25 mouse cellular contexts compared by ENCODE assay signal in genomic region chr15:97807867-97808266, GRCm38 (mm10).
"Had no signal": no experiment of that assay in that cellular context is flagged by ENCODE, and none has a peak within 500 bp of the region (broad histone marks: within the 10 kb centered on the region; RNA-seq: fewer than 3 reads in every experiment).

No protein-coding gene starts in this region.

- H3K27ac ChIP-seq: heart, adult 2 months; heart, embryonic 13.5 days; heart, embryonic 15.5 days; hindbrain, embryonic 12.5 days; hindbrain, embryonic 14.5 days; kidney, embryonic 15.5 days; kidney, postnatal 0 days; limb, embryonic 13.5 days; limb, embryonic 15.5 days; liver, embryonic 12.5 days; liver, embryonic 14.5 days had no signal

- H3K4me1 ChIP-seq: liver, embryonic 12.5 days had no signal

- H3K9me3 ChIP-seq: heart, embryonic 13.5 days; heart, embryonic 15.5 days; hindbrain, embryonic 10.5 days; hindbrain, embryonic 12.5 days; kidney, embryonic 15.5 days; limb, embryonic 13.5 days; limb, embryonic 15.5 days; liver, embryonic 12.5 days had no signal

- DNase-seq: gastrocnemius, postnatal 14 days; gastrocnemius, postnatal 36 days; heart, adult 2 months; heart, postnatal 4 days; kidney, adult 11 months; kidney, adult 2 months; kidney, adult 9 months; kidney, postnatal 14 days; kidney, postnatal 36 days; layer of hippocampus, adult 9-11 months; layer of hippocampus, postnatal 36 days; left cerebral cortex, postnatal 4 days had no signal

- ATAC-seq: hindbrain, embryonic 16.5 days; intestine, embryonic 16.5 days; liver, embryonic 12.5 days had no signal

- H3K27me3 ChIP-seq: heart, embryonic 13.5 days; heart, embryonic 15.5 days; hindbrain, embryonic 12.5 days; kidney, embryonic 15.5 days; limb, embryonic 13.5 days; limb, embryonic 15.5 days; liver, embryonic 12.5 days had no signal

- H3K4me2 ChIP-seq: heart, embryonic 13.5 days; heart, embryonic 15.5 days; hindbrain, embryonic 12.5 days; hindbrain, embryonic 14.5 days; kidney, embryonic 15.5 days; limb, embryonic 13.5 days; limb, embryonic 15.5 days; liver, embryonic 12.5 days had no signal

- H3K9ac ChIP-seq: heart, embryonic 13.5 days; heart, embryonic 15.5 days; hindbrain, embryonic 12.5 days; hindbrain, embryonic 14.5 days; kidney, embryonic 15.5 days; limb, embryonic 13.5 days; limb, embryonic 15.5 days; liver, embryonic 12.5 days; liver, embryonic 14.5 days had no signal

- H3K4me3 ChIP-seq: heart, adult 2 months; heart, embryonic 13.5 days; heart, embryonic 15.5 days; hindbrain, embryonic 10.5 days; hindbrain, embryonic 12.5 days; kidney, embryonic 15.5 days; limb, embryonic 13.5 days; limb, embryonic 15.5 days; liver, embryonic 12.5 days had no signal
